Mouse (Mus musculus): ENCODE measurements around the gene Gemin8. TPM values are rescaled to one million over a fixed set of nuclear protein-coding genes. Genes with fewer than 3 reads are reported as not detected.

The Gemin8 gene
- 6.2 and 10.0 TPM in 2 replicates for polyA plus RNA-seq (2015; fragmentation: Nextera tagmentation; extraction: Ambion mirVana)

DNA sequence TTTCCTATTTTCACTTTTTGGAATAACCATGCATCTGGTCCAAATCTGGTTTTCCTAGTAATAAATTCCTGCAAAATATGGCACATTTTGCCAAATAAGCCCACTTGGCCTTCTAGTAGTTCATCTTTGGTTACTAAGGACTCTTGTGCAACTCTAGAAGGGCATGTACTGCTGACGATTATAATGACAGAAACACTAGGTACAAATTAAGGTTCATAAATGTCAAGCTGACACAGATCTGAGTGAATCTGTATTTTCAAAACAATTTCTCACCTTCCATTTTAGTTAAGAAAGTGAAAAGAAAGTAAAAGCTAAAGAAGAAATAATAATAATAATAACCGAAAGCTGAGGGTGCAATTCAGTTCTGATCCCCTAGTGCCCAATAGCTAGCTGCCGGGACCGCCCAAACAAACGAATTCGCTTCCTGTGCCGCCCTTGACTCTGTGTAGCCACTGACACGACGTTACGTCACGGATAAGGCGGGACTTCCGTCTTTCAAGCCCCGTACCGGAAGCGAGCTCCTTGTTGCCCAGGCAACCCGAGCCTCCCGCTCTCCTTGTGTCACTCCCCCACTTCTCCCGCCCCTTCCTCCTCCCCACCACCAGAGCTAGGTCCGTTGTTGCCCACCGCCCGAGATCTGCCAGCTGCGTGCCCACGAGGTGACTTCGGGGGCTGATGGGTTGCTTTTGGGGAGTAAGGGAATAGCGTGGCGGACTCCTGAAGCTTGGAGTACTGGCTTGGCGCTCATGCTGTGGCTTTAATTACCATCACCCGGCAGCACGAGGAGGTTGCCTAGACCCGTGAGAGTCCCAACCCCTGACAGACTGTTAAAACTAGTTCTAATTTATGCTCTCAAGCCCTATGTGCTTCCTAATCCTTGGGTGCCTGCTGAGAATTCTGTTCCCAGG, at the start of gene Gemin8:
Gene Gemin8, plus strand, starts transcription at position 563 of the 908 bp plus-strand sequence.
- 22% methylated on average over 31 of the region's 31 CpGs for WGBS
- no peaks in the 10 kb centered on the region for H3K27me3 ChIP-seq (replicated peaks)
- H3K4me1 ChIP-seq = peaks cover 3% of the 10 kb centered on the region; the same call in 1 of the 2 replicates
- peak; percentile 99 for ATAC-seq (ENCODE audit: low FRiP score)
- peak within 1 kb of the TSS; percentile 83 for H3K27ac ChIP-seq (replicated peaks)
- peak within 1 kb of the TSS; percentile 36; the same call in 1 of the 2 replicates for H3K9ac ChIP-seq (replicated peaks)
- peak within 1 kb of the TSS; percentile 53 for H3K4me3 ChIP-seq (replicated peaks)
- no peaks in the 10 kb centered on the region for H3K9me3 ChIP-seq (replicated peaks)
- H3K36me3 ChIP-seq = no peaks in the 10 kb centered on the region
- H3K4me2 ChIP-seq = peak within 1 kb of the TSS; percentile 54

DNA sequence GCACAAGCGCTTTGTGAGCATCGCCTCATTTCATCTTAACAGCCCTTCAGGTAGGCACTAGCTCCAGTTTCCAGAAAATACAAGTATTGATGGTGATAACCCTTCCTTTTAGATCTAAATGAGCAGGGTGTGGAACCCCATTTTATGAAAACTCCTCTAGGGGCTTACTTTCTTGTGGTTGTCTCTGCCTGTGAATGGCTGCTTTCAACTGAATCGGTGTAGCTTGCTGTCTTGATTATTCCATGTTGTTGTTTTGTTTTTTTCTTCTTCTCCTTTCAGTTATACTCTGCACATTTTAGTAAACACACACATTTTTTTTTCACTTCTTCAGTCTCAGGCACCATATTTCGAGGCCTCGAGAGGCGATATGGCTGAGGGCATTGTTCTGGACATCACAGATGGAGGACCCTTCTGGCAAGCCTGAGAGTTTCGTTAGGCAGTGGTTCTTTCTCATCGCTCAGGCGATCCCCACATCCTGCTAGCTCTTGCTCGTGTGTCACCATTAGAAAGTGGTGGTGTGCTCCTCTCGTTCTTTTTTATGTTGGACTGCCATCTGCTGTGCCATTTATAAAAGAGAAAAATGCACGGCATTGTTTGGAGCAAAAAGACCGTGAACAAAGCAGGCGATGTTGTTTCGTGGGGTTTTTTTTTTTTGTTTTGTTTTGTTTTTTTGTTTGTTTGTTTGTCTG, 23.0 kb upstream of the Gemin8 start:
- no peaks in the 10 kb centered on the region for H3K4me1 ChIP-seq
- H3K4me2 ChIP-seq = peak overlapping the region; percentile 38
- H3K4me3 ChIP-seq (replicated peaks) = no peak overlapping the region
- H3K9ac ChIP-seq (replicated peaks) = no peak overlapping the region
- H3K27ac ChIP-seq (replicated peaks) = no peak overlapping the region
- no peaks in the 10 kb centered on the region for H3K36me3 ChIP-seq
- no peaks in the 10 kb centered on the region for H3K9me3 ChIP-seq (replicated peaks)
- peak; percentile 87 for ATAC-seq (ENCODE audit: low FRiP score)
- H3K27me3 ChIP-seq (replicated peaks) = no peaks in the 10 kb centered on the region; the same call in 1 of the 2 replicates
- 51% methylated on average over 15 of the region's 15 CpGs for WGBS

DNA sequence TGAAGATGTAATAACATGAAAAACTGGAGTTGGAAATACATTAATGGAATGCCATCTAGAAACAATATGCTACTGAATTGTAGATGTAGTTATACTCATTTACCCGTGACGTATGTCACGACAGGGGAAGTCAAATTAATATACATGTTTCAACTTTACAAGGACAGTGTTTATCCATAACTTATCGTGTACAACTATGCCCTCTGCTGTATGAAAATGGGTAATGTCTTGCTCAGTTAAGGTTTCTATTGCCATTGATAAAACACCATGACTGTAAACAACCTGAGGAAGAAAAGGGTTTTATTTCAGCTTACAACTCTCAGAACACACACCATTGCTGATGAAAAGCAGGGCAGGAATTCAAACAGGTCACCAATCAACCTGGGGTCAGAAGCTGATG, 7.5 kb upstream of the Gemin8 start:
- H3K36me3 ChIP-seq = no peaks in the 10 kb centered on the region
- no peak overlapping the region for H3K4me3 ChIP-seq (replicated peaks)
- WGBS = 60% methylated on average over 4 of the region's 4 CpGs
- ATAC-seq (ENCODE audit: low FRiP score) = no peak
- H3K4me1 ChIP-seq = no peaks in the 10 kb centered on the region
- no peaks in the 10 kb centered on the region for H3K27me3 ChIP-seq (replicated peaks)
- no peaks in the 10 kb centered on the region for H3K9me3 ChIP-seq (replicated peaks)
- H3K4me2 ChIP-seq = no peak overlapping the region
- no peak overlapping the region for H3K27ac ChIP-seq (replicated peaks)
- H3K9ac ChIP-seq (replicated peaks) = no peak overlapping the region

DNA sequence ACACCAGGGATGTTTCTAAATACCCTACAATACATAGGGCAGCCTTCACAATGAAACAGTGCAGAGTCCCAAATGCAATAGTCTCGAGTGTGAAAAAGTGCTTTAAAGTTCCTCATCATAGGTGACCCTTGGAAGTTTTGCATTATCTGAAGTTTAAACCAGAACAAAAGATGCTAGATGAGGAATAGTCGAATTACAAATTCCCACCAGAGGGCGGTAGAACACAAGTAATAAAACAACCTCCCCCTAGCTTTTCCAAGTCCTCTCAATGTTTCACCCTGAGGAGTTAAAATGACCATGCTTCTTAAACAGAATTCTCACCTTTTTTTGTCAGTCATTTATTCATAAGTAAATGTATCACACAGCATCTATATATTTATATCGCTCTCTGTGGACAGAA, 2.9 kb upstream of the Gemin8 start:
- no peaks in the 10 kb centered on the region for H3K36me3 ChIP-seq
- no peaks in the 10 kb centered on the region; the same call in 1 of the 2 replicates for H3K4me1 ChIP-seq
- no peak overlapping the region for H3K4me2 ChIP-seq
- H3K9ac ChIP-seq (replicated peaks) = no peak overlapping the region
- H3K27me3 ChIP-seq (replicated peaks) = no peaks in the 10 kb centered on the region
- no peak for ATAC-seq (ENCODE audit: low FRiP score)
- 8% methylated on average over 4 of the region's 4 CpGs for whole genome bisulfite sequencing
- no peak overlapping the region for H3K27ac ChIP-seq (replicated peaks)
- no peak overlapping the region for H3K4me3 ChIP-seq (replicated peaks)
- no peaks in the 10 kb centered on the region for H3K9me3 ChIP-seq (replicated peaks)

DNA sequence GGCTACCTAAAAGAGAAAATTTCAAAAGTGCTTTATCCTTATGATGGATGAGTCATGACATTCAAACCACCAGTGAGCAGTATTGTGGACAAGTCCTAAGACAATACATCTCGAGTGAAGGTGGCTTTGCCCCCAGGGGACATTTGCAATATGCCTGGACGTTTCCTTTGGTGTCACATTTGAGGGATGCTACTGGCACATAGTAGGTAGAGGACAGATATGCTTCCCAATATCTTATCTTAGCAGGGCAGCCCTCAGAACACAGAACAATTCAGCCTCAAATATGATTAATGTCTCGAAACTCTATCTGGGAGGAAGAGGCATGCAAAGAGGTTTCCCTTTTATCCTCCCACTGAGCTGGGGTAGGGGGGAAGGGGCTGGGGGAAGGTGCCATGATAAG, 2.3 kb upstream of the Gemin8 start:
- Histone ChIP-seq H3K27ac (replicated peaks) (no peak overlapping the region), H3K9me3 (replicated peaks) (no peaks in the 10 kb centered on the region), H3K27me3 (replicated peaks) (no peaks in the 10 kb centered on the region), H3K4me2 (no peak overlapping the region), H3K9ac (replicated peaks) (no peak overlapping the region), H3K36me3 (no peaks in the 10 kb centered on the region), H3K4me3 (replicated peaks) (no peak overlapping the region), H3K4me1 (peaks cover 3% of the 10 kb centered on the region; the same call in 1 of the 2 replicates)
- no peak for ATAC-seq (ENCODE audit: low FRiP score)
- WGBS = 54% methylated on average over 3 of the region's 3 CpGs

DNA sequence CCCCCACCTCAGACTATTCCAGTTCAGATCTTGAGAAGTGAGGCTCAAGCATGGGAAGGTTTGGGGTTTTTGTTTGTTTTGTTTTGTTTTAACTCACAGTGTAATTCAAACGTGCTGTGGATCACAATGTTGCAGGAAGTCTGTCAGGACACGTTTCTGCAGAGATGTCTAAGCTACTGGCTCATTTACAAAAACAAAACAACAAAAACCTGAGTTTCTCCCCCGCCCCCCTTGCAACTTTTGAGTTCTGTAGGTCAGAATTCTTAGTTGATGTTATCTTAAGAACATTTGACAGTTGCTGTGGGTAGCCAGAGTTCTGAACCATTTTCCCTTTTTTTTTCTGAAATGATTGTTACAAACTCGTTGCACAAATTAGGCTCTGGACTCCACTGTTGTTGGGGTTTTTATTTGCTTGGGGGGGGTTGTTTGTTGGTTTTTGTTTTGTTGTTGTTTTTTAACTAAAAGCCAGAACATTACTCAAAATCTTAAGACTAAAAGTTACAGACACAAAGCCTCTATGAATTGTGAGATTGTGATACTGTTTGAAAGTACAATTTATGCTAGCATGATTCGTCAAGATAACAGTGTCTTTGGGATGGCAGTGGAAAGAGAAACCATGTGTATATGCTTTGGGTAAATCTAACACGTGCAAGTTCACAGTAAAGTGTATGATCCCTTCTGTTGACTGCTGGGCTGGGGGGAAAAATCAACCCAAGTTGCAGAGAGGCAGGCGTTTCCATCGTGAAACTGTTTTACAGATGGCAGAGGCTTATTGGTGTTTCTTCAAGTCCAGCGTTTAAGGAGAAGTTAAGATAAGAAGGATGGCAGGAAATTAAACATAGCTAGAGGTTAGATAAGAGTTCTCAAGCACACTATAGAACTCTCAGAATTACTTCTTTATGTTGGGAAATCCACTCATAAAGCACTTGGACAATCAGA, 815 bp downstream of the Gemin8 start:
- no peaks in the 10 kb centered on the region for H3K36me3 ChIP-seq
- H3K4me3 ChIP-seq (replicated peaks) = peak overlapping the region; percentile 53
- peak overlapping the region; percentile 54 for H3K4me2 ChIP-seq
- H3K9ac ChIP-seq (replicated peaks) = peak overlapping the region; percentile 36; the same call in 1 of the 2 replicates
- 26% methylated on average over 9 of the region's 9 CpGs for WGBS
- peaks cover 3% of the 10 kb centered on the region; the same call in 1 of the 2 replicates for H3K4me1 ChIP-seq
- H3K27ac ChIP-seq (replicated peaks) = peak overlapping the region; percentile 83
- no peaks in the 10 kb centered on the region for H3K27me3 ChIP-seq (replicated peaks)
- no peak; the same call in 1 of the 2 replicates for ATAC-seq (ENCODE audit: low FRiP score)
- no peaks in the 10 kb centered on the region for H3K9me3 ChIP-seq (replicated peaks)

DNA sequence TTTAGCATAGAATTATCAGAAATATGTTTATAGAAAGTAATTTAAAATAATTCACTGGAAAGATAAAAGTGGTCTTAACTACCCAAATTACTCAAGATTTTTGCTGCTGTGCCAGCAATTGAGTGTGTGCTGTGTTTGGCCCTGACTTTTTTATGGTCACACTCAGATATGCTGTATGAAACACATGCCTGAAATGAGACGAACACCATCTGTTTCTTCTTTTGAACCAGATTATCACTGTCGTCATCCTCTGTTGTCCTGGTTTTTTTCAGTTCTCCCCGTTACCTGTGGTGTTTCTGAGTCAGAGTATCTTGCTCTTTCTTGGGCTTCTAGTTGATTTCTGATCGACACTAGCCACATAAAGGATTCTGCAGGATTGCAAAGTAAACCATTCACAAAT, 1.8 kb downstream of the Gemin8 start:
- Histone ChIP-seq H3K4me3 (replicated peaks) (no peak overlapping the region), H3K9ac (replicated peaks) (no peak overlapping the region), H3K27ac (replicated peaks) (no peak overlapping the region), H3K4me1 (peaks cover 3% of the 10 kb centered on the region; the same call in 1 of the 2 replicates), H3K4me2 (peak overlapping the region; percentile 54; the same call in 1 of the 2 replicates), H3K27me3 (replicated peaks) (no peaks in the 10 kb centered on the region), H3K36me3 (no peaks in the 10 kb centered on the region), H3K9me3 (replicated peaks) (no peaks in the 10 kb centered on the region)
- ATAC-seq (ENCODE audit: low FRiP score) = no peak
- 51% methylated on average over 4 of the region's 4 CpGs for WGBS

DNA sequence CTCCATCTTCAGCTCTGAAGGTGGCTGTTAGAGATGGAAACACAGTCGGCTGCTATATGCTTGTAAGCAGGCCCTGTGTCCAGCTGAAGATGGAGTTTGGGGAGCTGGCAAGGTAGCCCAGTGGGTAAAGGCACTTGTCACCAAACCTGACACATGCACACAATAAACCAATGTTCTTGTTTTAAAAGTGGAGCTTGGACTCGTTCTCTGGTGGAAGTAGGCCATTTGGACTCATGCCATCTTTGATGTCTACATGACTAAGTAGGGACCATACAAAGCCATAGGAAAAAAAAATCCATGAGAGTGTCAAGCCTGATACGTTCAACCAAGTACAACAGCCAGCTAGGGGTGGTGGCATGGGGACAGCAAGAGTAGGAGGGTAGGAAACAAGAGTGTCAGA, 2.4 kb downstream of the Gemin8 start:
- Histone ChIP-seq H3K36me3 (no peaks in the 10 kb centered on the region), H3K27me3 (replicated peaks) (no peaks in the 10 kb centered on the region), H3K4me1 (peaks cover 3% of the 10 kb centered on the region; the same call in 1 of the 2 replicates), H3K4me3 (replicated peaks) (no peak overlapping the region), H3K9me3 (replicated peaks) (no peaks in the 10 kb centered on the region), H3K27ac (replicated peaks) (no peak overlapping the region), H3K4me2 (0 out of 2 replicates have a peak overlapping the region, but pooled peaks have one; percentile 54), H3K9ac (replicated peaks) (no peak overlapping the region)
- WGBS = 58% methylated on average over 3 of the region's 3 CpGs
- ATAC-seq (ENCODE audit: low FRiP score) = no peak

DNA sequence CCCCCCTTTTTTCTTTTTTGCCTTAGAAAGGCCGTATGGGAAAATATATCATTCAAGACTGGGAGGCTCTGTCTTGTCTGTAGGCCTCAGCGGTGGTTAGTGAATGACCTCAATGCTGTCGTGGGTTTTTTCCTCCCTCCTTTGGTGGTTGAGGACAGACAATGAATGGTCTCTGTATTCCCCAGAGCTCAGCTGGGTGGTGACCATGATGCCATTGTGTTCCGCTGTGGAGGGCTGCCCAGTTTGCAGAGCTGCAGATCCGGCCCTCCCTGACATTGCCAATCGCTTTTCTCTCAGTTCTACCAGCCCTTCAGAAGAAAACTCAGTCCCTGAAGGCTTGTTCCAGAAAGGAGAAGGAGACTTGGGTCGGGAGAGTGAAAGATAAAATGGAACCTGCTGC, 3.5 kb downstream of the Gemin8 start:
- no peaks in the 10 kb centered on the region for H3K9me3 ChIP-seq (replicated peaks)
- WGBS = 40% methylated on average over 7 of the region's 7 CpGs
- no peak overlapping the region for H3K4me2 ChIP-seq
- H3K4me3 ChIP-seq (replicated peaks) = no peak overlapping the region
- peak overlapping the region; percentile 37; the same call in 1 of the 2 replicates for H3K27ac ChIP-seq (replicated peaks)
- no peaks in the 10 kb centered on the region for H3K27me3 ChIP-seq (replicated peaks)
- H3K9ac ChIP-seq (replicated peaks) = no peak overlapping the region
- peaks cover 3% of the 10 kb centered on the region; the same call in 1 of the 2 replicates for H3K4me1 ChIP-seq
- no peaks in the 10 kb centered on the region for H3K36me3 ChIP-seq
- ATAC-seq (ENCODE audit: low FRiP score) = peak; percentile 7; the same call in 1 of the 2 replicates

DNA sequence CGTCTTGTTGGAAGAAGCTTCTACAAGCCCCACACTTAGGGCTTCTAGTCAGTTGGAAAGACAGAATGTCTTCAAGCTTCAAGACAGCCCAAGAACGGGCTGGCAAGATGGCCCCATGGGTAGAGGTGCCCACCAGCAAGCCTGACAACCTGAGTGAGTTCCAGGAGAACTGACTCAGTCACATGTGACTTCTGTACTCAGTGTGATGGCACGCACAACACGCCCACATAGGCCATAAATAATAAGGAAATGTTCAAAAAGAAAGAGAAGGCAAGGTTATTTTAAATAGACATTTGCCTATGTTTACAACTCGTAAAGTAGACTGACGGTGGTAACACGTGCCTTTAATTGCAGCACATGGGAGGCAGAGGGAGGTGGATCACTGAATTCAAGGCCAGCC, 7.7 kb downstream of the Gemin8 start:
- Histone ChIP-seq H3K9me3 (replicated peaks) (no peaks in the 10 kb centered on the region), H3K4me1 (no peaks in the 10 kb centered on the region), H3K27me3 (replicated peaks) (no peaks in the 10 kb centered on the region), H3K27ac (replicated peaks) (no peak overlapping the region), H3K4me2 (no peak overlapping the region), H3K36me3 (no peaks in the 10 kb centered on the region), H3K4me3 (replicated peaks) (no peak overlapping the region), H3K9ac (replicated peaks) (no peak overlapping the region)
- WGBS = 87% methylated on average over 7 of the region's 7 CpGs
- ATAC-seq (ENCODE audit: low FRiP score) = no peak

DNA sequence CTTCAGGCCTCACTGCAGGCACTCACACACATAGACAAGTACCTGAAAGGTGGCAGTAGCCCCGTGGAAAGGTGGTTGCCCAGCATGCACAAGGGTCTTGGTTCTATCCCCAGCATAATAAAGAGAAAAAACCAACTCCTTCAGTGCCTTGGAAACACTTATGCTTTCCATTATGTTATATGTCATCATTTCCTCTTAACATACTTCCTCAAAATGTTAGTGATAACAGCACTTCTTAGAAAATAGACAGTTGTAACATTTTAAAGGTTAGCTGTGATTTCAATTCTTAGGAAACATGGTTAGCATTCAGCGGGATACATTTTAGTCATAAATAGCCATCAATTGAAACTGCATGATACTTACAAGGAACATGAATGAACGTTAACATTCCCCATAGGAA, 12.8 kb downstream of the Gemin8 start:
- WGBS = 83% methylated on average over 3 of the region's 3 CpGs
- H3K27me3 ChIP-seq (replicated peaks) = no peaks in the 10 kb centered on the region; the same call in 1 of the 2 replicates

More for the DNA sequence above, 12.8 kb downstream of the Gemin8 start:
- ATAC-seq (ENCODE audit: low FRiP score) = no peak
- no peak overlapping the region for H3K4me3 ChIP-seq (replicated peaks)
- H3K27ac ChIP-seq (replicated peaks) = no peak overlapping the region
- H3K9ac ChIP-seq (replicated peaks) = no peak overlapping the region
- no peaks in the 10 kb centered on the region for H3K4me1 ChIP-seq
- no peaks in the 10 kb centered on the region for H3K36me3 ChIP-seq
- no peaks in the 10 kb centered on the region for H3K9me3 ChIP-seq (replicated peaks)
- H3K4me2 ChIP-seq = no peak overlapping the region
